ENCODE assay signal across 22 mouse cellular contexts in genomic region chr16:92778096-92778780, GRCm38 (mm10). TPM values are rescaled to one million over a fixed set of nuclear protein-coding genes. Genes with fewer than 3 reads are reported as not detected.
DNase-seq lines count a peak whose midpoint lies in the region; ATAC-seq and TF ChIP-seq lines count a peak whose summit lies in the region.
"Had no signal": no experiment of that assay in that cellular context is flagged by ENCODE, and none has a peak within 500 bp of the region (broad histone marks: within the 10 kb centered on the region; RNA-seq: fewer than 3 reads in every experiment).

No protein-coding gene starts in this region.

- H3K27ac ChIP-seq in heart, embryonic 16.5 days (ENCODE audit: low read length): no peak overlapping the region
- peak overlapping the region; percentile 2 for H3K27ac ChIP-seq in embryonic fibroblast, embryonic 13.5 days (ENCODE audit: insufficient read depth, low read length)
- H3K27ac ChIP-seq: forebrain, embryonic 15.5 days; hindbrain, embryonic 14.5 days; limb, embryonic 12.5 days; liver, embryonic 13.5 days; macrophage; midbrain, embryonic 10.5 days; stomach, postnatal 0 days had no signal

- H3K4me1 ChIP-seq in heart, embryonic 16.5 days (ENCODE audit: control insufficient read depth, insufficient read depth, low read length): peaks cover 9% of the 10 kb centered on the region
- peaks cover 6% of the 10 kb centered on the region; the same call in 1 of the 2 replicates for H3K4me1 ChIP-seq in embryonic fibroblast, embryonic 13.5 days (ENCODE audit: control insufficient read depth, insufficient read depth, low read length)
- H3K4me1 ChIP-seq: forebrain, embryonic 15.5 days had no signal

- H3K9ac ChIP-seq in heart, embryonic 16.5 days (ENCODE audit: low read length): no peak overlapping the region
- H3K9ac ChIP-seq: forebrain, embryonic 15.5 days; hindbrain, embryonic 14.5 days; limb, embryonic 12.5 days; liver, embryonic 13.5 days; lung, embryonic 14.5 days had no signal

- no peak for DNase-seq in heart, postnatal 25 days (ENCODE audit: low spot score)
- DNase-seq in 3T3-L1 (ENCODE audit: low read depth, low spot score): peak; percentile 63
- no peak for DNase-seq in left cerebral cortex, postnatal 4 days
- DNase-seq: adrenal gland, postnatal 14 days; gastrocnemius, postnatal 25 days; liver, embryonic 13.5 days; lung, embryonic 14.5 days; right cerebral cortex, adult 18-20 months had no signal

- no peak for TF ChIP-seq CTCF in C2C12 (IDR thresholded peaks at IDR 0.05; ENCODE audit: control insufficient read depth, insufficient read depth, insufficient read length)
- TF ChIP-seq CTCF in embryonic fibroblast, embryonic 13.5 days (IDR thresholded peaks at IDR 0.05; ENCODE audit: borderline replicate concordance, insufficient read depth, low read length): no peak

- peaks cover 9% of the 10 kb centered on the region for H3K27me3 ChIP-seq in heart, embryonic 16.5 days (ENCODE audit: control insufficient read depth, insufficient read depth, low read length)
- H3K27me3 ChIP-seq in C2C12 (ENCODE audit: control insufficient read depth, insufficient read depth, insufficient read length): no peaks in the 10 kb centered on the region
- H3K27me3 ChIP-seq: CH12.LX; forebrain, embryonic 15.5 days; liver, embryonic 13.5 days had no signal

- H3K36me3 ChIP-seq in heart, embryonic 16.5 days (ENCODE audit: control insufficient read depth, insufficient read depth): no peaks in the 10 kb centered on the region
- peaks cover 6% of the 10 kb centered on the region for H3K36me3 ChIP-seq in C2C12 (ENCODE audit: control insufficient read depth, insufficient read depth)
- H3K36me3 ChIP-seq: forebrain, embryonic 15.5 days; limb, embryonic 12.5 days; liver, embryonic 13.5 days; midbrain, embryonic 10.5 days had no signal

- WGBS in heart, embryonic 16.5 days: 30% methylated on average over 9 of the region's 9 CpGs

- ATAC-seq in heart, embryonic 16.5 days (replicated peaks; ENCODE audit: extremely low read depth, insufficient read depth, low FRiP score): peak; percentile 67; the same call in 1 of the 2 replicates
- no peak for ATAC-seq in frontal cortex, adult (ENCODE audit: low TSS enrichment)
- ATAC-seq: activated CD4-positive, CD25-positive, alpha-beta regulatory T cell, adult 4 months; forebrain, embryonic 15.5 days; intestine, embryonic 16.5 days had no signal

- no peak overlapping the region for H3K4me2 ChIP-seq in heart, embryonic 16.5 days (ENCODE audit: low read depth, low read length)
- H3K4me2 ChIP-seq: forebrain, embryonic 15.5 days; hindbrain, embryonic 14.5 days; limb, embryonic 12.5 days; liver, embryonic 13.5 days; lung, embryonic 14.5 days had no signal

- H3K79me2 ChIP-seq in C2C12 (ENCODE audit: control insufficient read depth, insufficient read depth): peaks cover 84% of the 10 kb centered on the region

- H3K9me3 ChIP-seq in heart, embryonic 16.5 days (replicated peaks; ENCODE audit: control insufficient read depth, low read length): peaks cover under 1% of the 10 kb centered on the region; the same call in 1 of the 2 replicates
- H3K9me3 ChIP-seq: forebrain, embryonic 15.5 days; limb, embryonic 12.5 days; liver, embryonic 13.5 days; midbrain, embryonic 10.5 days had no signal

- peaks cover 38% of the 10 kb centered on the region for H3K79me3 ChIP-seq in C2C12 (ENCODE audit: low read depth)

- no peak for TF ChIP-seq POLR2A in embryonic fibroblast, embryonic 13.5 days (IDR thresholded peaks at IDR 0.05; ENCODE audit: low read depth, low read length)

- intact Hi-C loops in heart, postnatal 25 days (cut with DNase I): no loop called here
- intact Hi-C loops in left cerebral cortex, postnatal 4 days (cut with DNase I): no loop called here

- no peak overlapping the region for H3K4me3 ChIP-seq in heart, embryonic 16.5 days (ENCODE audit: low read length)
- no peak overlapping the region for H3K4me3 ChIP-seq in C2C12 (ENCODE audit: insufficient read depth, poor library complexity, severe bottlenecking)
- no peak overlapping the region for H3K4me3 ChIP-seq in embryonic fibroblast, embryonic 13.5 days (ENCODE audit: insufficient read depth, low read length)
- H3K4me3 ChIP-seq: erythroblast, embryonic 14.5 days; forebrain, embryonic 15.5 days; limb, embryonic 12.5 days; liver, embryonic 13.5 days; midbrain, embryonic 10.5 days had no signal

- no peak overlapping the region for H3ac ChIP-seq in C2C12 (ENCODE audit: control insufficient read depth, insufficient read length, low read depth)

TF ChIP-seq in C2C12, 6 proteins besides CTCF, POLR2A, EP300 and RAD21:
- TF ChIP-seq MYOD1 (IDR thresholded peaks at IDR 0.05; ENCODE audit: control insufficient read depth, insufficient read length, low read depth) (peak; percentile 70), MAX (IDR thresholded peaks at IDR 0.05) (peak; percentile 76), USF1 (IDR thresholded peaks at IDR 0.05; ENCODE audit: low read depth) (no peak), CEBPB (IDR thresholded peaks at IDR 0.05; ENCODE audit: low read depth) (no peak), FOSL1 (IDR thresholded peaks at IDR 0.05; ENCODE audit: insufficient read depth, low read length, poor library complexity, severe bottlenecking) (peak; percentile 34)

RNA-seq across cellular contexts. Expression of gene Runx1, which starts 47.7 kb away (rescaled TPM):
- polyA plus RNA-seq in heart, embryonic 16.5 days (2015; fragmentation: Nextera tagmentation; extraction: Ambion mirVana): 5.2 and 11.0 TPM in 2 replicates
- total RNA-seq in heart, postnatal 25 days (2021): 1 to 10 TPM; 2.0 to 2.1 TPM
- polyA plus RNA-seq in C2C12 (2012; fragmentation: generic; extraction: Trizol): 28.8 TPM
- 34.5 and 56.2 TPM in 2 replicates for polyA plus RNA-seq in embryonic fibroblast, embryonic 13.5 days (2011; ENCODE audit: insufficient read length, low read depth, missing spikeins)
- total RNA-seq in left cerebral cortex, postnatal 4 days (2021): 1 to 10 TPM; 1.2 to 1.8 TPM
